Mouse (Mus musculus): Measurements from ENCODE around the gene Neurl1b. TPM values are rescaled to one million over a fixed set of nuclear protein-coding genes. Genes with fewer than 3 reads are reported as not detected.

Neurl1b gene
- total and polyA plus RNA-seq, 3 experiments, result 0.12 to 0.28 TPM; not detected in 1

- Histone ChIP-seq H3K27me3 (ENCODE audit: control insufficient read depth in 1 of 2, insufficient read depth in 2 of 2, low read length in 2 of 2) (peaks cover 0 to 3% of the 10 kb centered on the region in 2 experiments; a peak in 1 of 4 replicates), H3K36me3 (ENCODE audit: control insufficient read depth in 1 of 2, insufficient read depth in 2 of 2, low read length in 2 of 2) (no peaks in the 10 kb centered on the region), H3K9ac (ENCODE audit: control insufficient read depth, low read depth, low read length, poor library complexity, severe bottlenecking) (no peak overlapping the region), H3K27ac (ENCODE audit: control insufficient read depth, low read depth, low read length) (no peak overlapping the region), H3K4me3 (ENCODE audit: control insufficient read depth in 1 of 2, insufficient read depth in 1 of 2, low read depth in 2 of 2, low read length in 2 of 2) (no peak overlapping the region), H3K79me2 (ENCODE audit: control insufficient read depth, insufficient read depth, low read length, poor library complexity) (no peaks in the 10 kb centered on the region), H3K4me1 (ENCODE audit: control insufficient read depth in 1 of 2, insufficient read depth in 2 of 2, low read length in 2 of 2) (peaks cover 0 to 9% of the 10 kb centered on the region in 2 experiments; a peak in 2 of 4 replicates), H3K9me3 (replicated peaks; ENCODE audit: insufficient read depth, low read length) (no peaks in the 10 kb centered on the region)
- TF ChIP-seq TAL1 (IDR thresholded peaks at IDR 0.05; ENCODE audit: low read length), result peak; percentile 45; the same call in 1 of the 2 replicates
- TF ChIP-seq ELF1 (IDR thresholded peaks at IDR 0.05; ENCODE audit: low read depth, low read length), result no peak
- TF ChIP-seq KAT2A (conservative IDR thresholded peaks at IDR 0.05; ENCODE audit: low read depth, low read length), result no peak
- TF ChIP-seq ETS1 (IDR thresholded peaks at IDR 0.05; ENCODE audit: low read depth, low read length), result 0 out of 2 replicates have a peak, but pooled peaks have one; percentile 13
- no peak for TF ChIP-seq POLR2AphosphoS5 (IDR thresholded peaks at IDR 0.05; ENCODE audit: borderline replicate concordance, low read depth, low read length)
- DNase-seq (ENCODE audit: low read depth, low spot score), result peak; percentile 35
These were observed 9.5 kb downstream of the Neurl1b start for GRCm38 (mm10) chr17:26423967-26424641.

GRCm38 (mm10) chr17:26424973-26425735, 10.5 kb downstream of the Neurl1b start:
- H3K36me3 ChIP-seq (ENCODE audit: control insufficient read depth in 1 of 2, insufficient read depth in 2 of 2, low read length in 2 of 2), result no peaks in the 10 kb centered on the region
- DNase-seq (ENCODE audit: low read depth, low spot score), result no peak
- H3K9me3 ChIP-seq (replicated peaks; ENCODE audit: insufficient read depth, low read length), result no peaks in the 10 kb centered on the region
- no peak for TF ChIP-seq POLR2AphosphoS5 (IDR thresholded peaks at IDR 0.05; ENCODE audit: borderline replicate concordance, low read depth, low read length)
- no peak for TF ChIP-seq TAL1 (IDR thresholded peaks at IDR 0.05; ENCODE audit: low read length)
- no peak for TF ChIP-seq ZMIZ1 (IDR thresholded peaks at IDR 0.05; ENCODE audit: low read depth, low read length)
- TF ChIP-seq NRF1 (IDR thresholded peaks at IDR 0.05; ENCODE audit: insufficient read depth, low read depth, low read length, poor library complexity, severe bottlenecking), result no peak
- TF ChIP-seq SIN3A (IDR thresholded peaks at IDR 0.05; ENCODE audit: low read length), result no peak
- TF ChIP-seq UBTF (IDR thresholded peaks at IDR 0.05; ENCODE audit: borderline replicate concordance, insufficient read depth, low read depth, low read length), result no peak
- no peak for TF ChIP-seq GATA1 (IDR thresholded peaks at IDR 0.05; ENCODE audit: low read depth, low read length)
- no peak for TF ChIP-seq RCOR1 (IDR thresholded peaks at IDR 0.05; ENCODE audit: low read depth, low read length)
- TF ChIP-seq EP300 (IDR thresholded peaks at IDR 0.05; ENCODE audit: low read depth in 1 of 2, low read length in 2 of 2), result no peak
- no peak for TF ChIP-seq JUND (IDR thresholded peaks at IDR 0.05; ENCODE audit: low read depth, low read length)
- TF ChIP-seq CHD1 (IDR thresholded peaks at IDR 0.05; ENCODE audit: low read depth, low read length), result no peak
- no peak for TF ChIP-seq MXI1 (IDR thresholded peaks at IDR 0.05; ENCODE audit: low read depth, low read length)
- no peak overlapping the region for H3K27ac ChIP-seq (ENCODE audit: control insufficient read depth, low read depth, low read length)
- H3K4me1 ChIP-seq (ENCODE audit: control insufficient read depth in 1 of 2, insufficient read depth in 2 of 2, low read length in 2 of 2), result peaks cover 0 to 9% of the 10 kb centered on the region in 2 experiments; a peak in 2 of 4 replicates
- no peaks in the 10 kb centered on the region for H3K79me2 ChIP-seq (ENCODE audit: control insufficient read depth, insufficient read depth, low read length, poor library complexity)
- no peak overlapping the region for H3K4me3 ChIP-seq (ENCODE audit: control insufficient read depth in 1 of 2, insufficient read depth in 1 of 2, low read depth in 2 of 2, low read length in 2 of 2)
- no peak overlapping the region for H3K9ac ChIP-seq (ENCODE audit: control insufficient read depth, low read depth, low read length, poor library complexity, severe bottlenecking)
- H3K27me3 ChIP-seq (ENCODE audit: control insufficient read depth in 1 of 2, insufficient read depth in 2 of 2, low read length in 2 of 2), result no peaks in the 10 kb centered on the region
